Mouse (Mus musculus) adrenal gland, postnatal 4 days (tissue): ENCODE results near the gene Hamp. TPM values are rescaled to one million over a fixed set of nuclear protein-coding genes. Genes with fewer than 3 reads are reported as not detected.
"Not testable (repeated sequence)": the region's sequence is repeated elsewhere in the genome, so short reads cannot be mapped to it uniquely, and the experiment has no call there.

Experiments
- DNase-seq, 2 experiments: peaks; one replicate each; pipeline ENCODE4 v3.0.0; 2021 to 2022; ENCODE audit warnings: low spot score in 2 of 2, mixed read lengths in 2 of 2
- total RNA-seq, 2 experiments: library from RNA; stranded (reverse); gene quantifications; 2 replicates each; pipeline ENCODE4 v1.2.3; 2021

Gene Hamp
- total RNA-seq, 2 experiments from 2014 or later: 2.3 to 36.9 TPM

DNA sequence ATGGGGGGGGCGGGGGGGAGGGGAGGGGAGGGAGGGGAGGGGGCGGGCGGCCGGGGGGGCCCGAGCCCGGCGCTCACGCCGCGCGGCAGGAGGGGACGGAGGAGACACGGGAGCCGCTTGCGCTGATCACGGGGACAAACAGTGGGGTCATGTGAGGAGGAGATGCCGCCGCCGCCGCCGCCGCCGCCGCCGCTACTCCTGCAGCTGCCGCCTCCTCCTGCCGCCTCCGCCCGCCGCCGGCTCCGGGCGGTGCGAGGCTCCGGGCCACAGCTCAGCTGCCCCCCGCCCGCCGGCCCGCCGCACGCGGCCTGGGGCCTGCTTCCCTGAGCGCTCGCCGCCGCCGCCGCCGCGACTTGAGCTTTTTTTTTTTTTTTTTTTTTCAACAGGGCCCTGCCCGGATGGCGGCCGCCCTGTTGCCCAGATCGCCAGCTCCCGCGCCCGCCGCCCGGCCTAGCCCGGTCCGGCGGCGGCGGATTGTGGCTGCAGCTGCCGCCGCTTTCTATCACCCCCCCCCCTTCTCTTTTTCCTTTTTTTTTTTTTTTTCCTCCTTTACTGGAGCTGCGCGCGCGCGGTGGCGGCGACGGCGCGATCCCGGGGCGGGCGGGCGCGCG, 13.0 kb upstream of the Hamp start, which contains the start of gene Usf2:
TSS of gene Usf2 (minus strand) at position 48 of the 611 bp plus-strand sequence.
- DNase-seq: peak; percentile 60 to 63

DNA sequence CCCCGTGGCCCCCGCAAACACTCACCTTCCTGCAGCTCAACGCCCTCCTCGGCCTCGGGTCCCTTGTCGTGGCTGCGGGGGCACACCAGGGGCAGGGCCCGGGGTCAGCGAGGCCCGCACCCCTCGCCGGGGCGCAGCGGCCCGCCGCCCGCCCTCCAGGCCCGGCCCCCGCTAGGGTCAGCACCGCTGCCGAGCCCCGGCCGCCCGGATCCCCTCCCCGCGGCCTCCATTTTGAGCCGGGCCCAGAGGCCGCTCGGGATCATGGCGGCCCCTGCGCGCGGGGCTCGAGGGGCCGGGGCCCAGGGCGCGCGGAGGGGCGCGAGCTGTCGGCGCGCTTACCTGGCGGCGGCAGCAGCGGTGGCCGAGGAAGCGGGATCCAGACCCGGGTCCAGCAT, 12.5 kb upstream of the Hamp start:
- DNase-seq: no peak

DNA sequence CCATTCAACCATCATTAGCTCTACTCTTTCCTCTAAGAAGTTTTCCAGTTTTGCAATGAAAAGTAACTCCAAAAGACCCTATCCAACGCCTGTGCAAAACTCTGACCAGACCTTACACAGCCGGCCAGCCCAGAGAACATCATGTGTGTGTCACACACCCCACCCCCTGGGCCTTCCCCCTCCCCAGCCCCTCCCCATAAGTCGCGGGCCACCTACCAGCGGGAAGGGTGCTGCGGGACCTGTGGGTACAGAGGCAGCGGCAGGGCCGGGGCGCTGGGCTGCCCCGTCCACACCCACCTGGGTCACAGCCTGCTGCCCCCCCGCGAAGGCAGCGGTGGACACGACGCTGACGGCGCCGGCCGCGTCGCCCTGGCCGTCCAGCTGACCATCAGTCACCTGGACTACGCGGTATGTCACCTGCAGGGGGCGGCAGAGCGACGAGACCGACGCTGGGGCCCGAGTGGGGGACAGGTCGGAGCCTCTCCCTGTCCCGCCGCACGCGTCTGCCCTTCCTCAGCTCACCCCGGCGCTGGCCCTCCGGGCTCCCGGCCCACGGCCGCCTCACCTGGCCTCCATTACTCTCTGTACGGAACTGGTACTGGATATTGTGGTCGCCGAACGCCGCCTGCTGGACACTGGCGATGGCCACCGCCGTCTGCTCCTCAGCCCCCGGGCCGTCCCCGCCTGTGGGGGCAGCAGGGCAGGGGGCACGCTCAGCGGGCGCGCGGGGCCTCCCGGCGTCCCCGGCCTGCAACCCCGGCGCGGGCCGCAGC, 11.9 kb upstream of the Hamp start:
- peak; percentile 82 to 86 for DNase-seq

DNA sequence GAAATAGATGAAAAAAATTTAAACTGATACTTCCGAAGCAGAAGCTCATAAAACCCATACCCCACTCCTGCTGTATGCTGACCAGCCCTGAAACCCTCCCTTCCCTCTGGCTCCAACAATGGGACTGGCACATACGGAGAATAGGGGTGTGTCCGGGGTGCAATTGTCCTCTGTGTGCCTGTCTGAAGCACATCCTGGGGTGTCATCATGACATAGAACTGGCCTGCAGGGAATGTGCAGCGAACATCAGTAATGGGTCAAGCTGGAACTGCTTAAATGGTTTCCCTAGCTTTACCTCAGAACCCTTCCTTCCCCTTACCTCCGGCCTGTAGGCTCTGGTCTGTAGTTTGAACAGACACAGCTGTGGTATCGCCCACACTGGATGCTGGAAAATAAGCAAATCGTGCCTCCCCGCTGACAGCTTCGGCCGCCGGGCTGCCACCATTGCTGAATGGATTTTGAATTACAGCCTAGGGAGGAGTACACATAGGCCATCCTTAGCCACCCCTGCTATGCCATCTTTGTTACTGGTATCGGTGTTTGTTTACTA, 11.2 kb upstream of the Hamp start:
- DNase-seq: no peak

DNA sequence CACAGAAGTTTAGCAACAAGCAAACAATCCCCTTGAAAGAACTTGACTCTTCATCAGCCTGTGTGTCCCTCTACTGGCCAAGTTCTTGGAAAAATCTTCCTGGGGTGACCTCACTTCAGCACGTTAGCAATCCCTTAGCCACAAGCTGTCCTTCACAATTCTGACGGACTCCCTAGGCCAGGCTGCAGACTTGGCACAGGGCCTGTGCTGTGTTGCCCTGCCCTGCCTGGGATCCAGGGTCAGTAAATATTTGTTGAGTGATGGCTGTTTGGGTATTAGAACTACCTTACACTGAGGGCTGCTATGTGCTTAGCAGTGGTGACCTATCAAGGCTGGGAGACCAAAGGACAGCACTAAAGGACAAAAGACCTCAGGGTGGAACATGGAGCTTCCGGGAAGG, 10.2 kb upstream of the Hamp start:
- DNase-seq: no peak

DNA sequence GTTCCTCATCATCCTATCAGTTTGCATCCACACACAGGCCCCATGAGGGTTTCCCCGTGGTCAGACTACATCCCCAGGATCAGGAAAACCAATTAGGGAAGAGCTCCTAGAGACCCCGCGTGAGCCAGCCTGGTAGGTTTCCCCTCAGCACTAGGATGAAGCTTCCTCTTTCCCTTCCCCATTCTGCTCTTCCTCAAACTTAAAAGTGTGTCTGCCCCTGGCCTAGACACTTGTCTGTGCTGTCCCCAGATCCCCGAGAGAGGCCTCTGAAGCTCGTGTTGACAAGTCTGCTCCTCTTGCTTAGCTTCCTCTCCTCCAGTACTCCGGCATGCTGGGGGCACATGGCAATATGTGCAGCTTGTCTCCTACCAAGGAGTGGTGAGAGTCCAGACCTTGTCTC, 9.6 kb upstream of the Hamp start:
- DNase-seq: no peak

DNA sequence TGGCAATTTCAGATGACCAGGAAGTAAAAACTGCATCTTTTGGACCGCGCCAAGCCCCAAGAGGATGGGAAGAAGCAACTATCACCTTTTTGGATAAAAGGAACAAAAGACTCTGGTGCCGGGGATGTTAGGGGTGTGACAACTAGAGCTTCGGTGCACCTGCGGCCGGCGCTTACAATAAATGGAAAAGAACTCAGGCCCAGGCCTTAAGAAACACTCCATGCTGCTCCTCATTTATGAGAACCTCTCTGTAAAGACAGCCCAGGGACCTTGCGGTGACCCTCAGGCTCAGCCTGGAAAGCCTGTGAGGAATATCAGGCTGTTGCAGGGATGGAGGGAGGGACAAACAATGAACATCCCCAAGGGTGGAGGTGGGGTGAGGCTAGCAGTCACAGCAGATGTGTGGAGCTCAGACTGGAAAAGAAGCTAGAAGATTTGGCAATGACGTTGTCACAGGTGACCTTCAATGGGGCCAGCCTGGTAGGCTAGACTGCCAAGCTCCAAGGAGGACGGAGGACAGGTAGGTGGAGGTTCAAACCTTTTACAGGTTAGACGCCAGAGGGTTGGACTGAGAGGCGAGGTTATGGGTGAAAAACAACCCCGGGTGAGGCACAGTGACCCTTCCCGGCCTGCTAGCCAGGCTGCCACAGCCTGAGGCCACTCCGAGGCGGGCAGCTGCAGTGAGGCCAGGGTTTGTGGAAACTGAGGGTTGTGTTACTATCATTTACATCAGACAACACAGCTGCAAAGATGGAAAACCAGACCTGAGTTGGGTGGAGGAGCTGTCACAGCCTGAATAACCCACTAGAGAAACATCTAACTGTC, 8.8 kb upstream of the Hamp start:
- DNase-seq: no peak

DNA sequence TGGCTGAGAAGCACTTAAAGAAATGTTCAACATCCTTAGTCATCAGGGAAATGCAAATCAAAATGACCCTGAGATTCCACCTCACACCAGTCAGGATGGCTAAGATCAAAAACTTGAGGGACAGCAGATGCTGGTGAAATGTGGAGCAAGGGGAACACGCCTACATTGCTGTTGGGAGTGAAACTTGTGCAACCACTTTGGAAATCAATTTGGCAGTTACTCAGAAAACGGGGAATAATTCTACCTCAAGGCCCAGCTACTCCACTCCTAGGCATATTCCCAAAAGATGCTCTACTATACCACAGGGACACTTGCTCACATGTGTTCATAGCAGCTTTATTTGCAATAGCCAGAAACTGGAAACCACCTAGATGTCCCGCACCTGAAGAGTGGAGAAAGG, 6.1 kb upstream of the Hamp start:
- DNase-seq: not testable (repeated sequence)

DNA sequence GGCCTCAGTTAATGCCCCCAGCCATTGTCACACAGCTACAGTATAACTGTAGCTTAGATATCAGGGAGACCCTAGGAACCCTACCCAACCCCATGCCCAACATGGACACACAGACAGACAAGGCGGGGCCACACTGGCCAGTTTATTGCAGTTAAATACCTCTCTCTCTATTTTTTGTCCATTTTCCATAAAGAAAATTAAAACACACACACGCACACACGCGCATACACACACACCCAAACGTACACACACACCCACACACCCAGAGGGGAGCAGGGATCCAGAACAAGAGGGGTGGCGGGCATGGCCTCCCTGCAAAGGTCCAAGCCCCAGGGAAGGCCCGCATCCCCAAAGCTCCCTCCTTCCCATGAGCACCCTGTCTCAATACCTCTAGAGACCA, 2.0 kb upstream of the Hamp start:
- DNase-seq: no peak

DNA sequence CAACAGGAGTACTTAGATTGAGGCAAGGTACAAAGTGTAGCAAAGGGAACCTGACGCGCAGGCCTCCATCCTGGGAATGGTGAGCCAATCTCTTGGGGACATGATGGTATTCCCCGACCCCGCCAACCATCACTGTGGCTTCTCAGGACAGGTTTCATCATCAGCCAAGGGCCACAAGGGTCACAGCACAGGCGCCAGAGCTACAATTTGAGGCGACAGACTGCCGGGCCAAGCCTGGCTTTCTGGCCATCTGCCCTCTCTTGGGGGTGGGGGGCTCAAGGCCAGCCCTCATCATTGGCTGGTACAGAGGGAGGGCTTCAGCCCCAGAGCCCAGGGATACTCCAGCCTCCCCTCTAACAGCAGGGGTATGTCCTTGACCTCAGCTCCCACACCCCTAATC, 1.6 kb upstream of the Hamp start:
- DNase-seq: not testable (repeated sequence)

DNA sequence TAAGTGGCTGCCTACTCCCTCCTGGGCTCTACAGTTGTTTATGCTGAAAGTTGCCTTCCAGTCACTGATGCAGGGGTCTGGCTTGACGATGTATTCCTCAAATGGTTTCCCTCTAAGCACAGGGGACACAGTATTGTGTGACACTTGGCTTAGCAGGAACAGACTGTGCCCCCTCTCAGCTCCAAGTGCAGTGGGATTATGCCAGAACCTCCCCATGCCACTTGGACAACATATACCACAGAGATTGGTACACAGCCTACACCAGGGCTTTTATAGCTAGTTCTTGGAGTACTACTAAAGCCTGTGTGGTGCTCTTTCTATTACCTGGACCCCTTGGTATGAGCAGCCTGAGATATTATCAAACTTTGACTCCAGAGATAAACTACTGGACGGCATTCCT, 874 bp upstream of the Hamp start:
- DNase-seq: not testable (repeated sequence)

DNA sequence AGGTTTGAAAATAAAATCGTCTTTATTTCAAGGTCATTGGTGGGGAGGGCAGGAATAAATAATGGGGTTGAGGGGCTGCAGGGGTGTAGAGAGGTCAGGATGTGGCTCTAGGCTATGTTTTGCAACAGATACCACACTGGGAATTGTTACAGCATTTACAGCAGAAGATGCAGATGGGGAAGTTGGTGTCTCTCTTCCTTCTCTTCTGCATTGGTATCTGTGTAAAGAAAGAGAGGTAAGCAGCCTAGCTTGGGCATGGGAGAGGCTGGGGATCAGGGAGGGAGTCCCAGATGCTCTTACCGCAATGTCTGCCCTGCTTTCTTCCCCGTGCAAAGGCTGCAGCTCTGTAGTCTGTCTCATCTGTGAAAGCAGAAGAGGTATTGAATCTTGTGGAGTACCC, 1.5 kb downstream of the Hamp start:
- not testable (repeated sequence) for DNase-seq

DNA sequence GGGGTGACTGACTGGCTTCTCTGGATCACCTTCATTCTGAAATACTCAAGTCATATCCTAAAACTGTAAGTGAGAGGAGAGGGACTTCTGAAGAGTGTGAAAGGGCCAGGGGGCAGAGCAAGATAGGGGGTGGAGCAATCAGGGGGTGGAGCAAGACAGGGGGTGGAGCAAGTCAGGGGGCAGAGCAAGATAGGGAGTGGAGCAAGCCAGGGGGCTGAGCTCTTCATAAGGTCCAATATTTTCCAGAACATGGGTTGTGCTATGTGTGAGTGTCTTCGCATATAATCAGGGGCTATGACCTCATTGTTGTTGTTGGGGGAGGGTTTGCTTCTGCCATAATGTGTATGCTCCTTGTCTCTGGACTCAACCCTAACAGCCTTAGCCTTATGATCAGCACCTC, 3.8 kb downstream of the Hamp start:
- DNase-seq: not testable (repeated sequence)

DNA sequence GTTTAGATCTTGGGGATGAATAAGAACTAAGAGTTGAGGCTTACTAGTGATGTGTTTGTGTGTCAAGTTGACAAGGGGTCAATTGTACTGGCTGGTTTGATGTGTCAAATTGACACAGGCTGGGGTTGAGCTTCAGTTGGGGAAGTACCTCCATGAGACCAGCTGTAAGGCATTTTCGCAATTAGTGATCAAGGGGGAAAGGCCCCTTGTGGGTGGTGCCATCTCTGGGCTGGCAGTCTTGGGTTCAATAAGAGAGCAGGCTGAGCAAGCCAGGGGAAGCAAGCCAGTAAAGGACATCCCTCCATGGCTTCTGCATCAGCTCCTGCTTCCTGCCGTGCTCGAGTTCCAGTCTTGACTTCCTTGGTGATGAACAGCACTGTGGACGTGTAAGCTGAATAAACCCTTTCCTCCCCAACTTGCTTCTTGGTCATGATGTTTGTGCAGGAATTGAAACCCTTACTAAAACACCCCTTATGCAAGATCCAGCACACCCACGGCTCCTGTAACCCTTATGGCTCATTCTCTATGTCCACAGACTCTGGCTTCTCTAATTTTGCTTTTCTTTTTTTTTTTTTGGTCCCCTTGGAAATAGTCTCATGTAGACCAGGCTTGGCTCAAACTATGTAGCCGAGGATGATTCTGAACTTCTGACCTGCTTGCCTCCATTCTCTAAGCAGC, 8.3 kb downstream of the Hamp start:
- not testable (repeated sequence) for DNase-seq

DNA sequence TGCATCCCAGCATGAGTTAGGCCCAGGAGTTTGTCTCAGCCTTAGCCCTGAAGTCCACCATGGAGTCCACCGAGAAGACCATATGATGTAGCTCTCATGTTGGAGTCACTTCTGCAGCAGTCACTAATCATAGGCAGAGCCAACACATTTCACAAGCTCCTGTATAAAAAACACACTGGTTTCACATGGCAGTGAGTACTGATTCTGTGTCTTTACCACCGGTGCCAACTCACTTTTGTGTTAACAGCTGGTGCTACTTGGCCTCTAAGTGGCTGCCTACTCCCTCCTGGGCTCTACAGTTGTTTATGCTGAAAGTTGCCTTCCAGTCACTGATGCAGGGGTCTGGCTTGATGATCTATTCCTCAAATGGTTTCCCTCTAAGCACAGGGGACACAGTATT, 19.3 kb downstream of the Hamp start, which contains the start of gene Hamp2:
TSS of gene Hamp2 (minus strand) at position 101 of the 400 bp plus-strand sequence.
- DNase-seq: not testable (repeated sequence)

DNA sequence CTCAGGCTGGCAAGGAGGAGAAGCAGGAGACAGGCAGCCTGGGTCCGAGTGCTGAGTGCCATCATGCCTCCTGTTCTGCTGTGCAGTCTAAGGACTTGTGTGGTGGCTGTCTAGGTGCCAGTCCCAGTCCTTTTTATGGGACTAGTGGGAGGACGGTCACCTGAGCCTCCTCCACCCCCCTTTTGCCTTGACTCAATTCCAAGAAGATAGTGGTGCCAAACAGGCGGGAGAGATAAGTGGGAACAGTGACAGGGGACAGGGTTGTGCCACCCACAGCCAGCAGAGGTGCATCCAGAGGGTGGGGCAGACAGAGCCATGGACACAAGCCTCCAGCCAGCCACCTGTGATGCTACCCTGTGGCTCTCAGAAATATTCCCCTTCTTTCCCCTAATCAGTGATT, 19.8 kb downstream of the Hamp start:
- DNase-seq: no peak

DNA sequence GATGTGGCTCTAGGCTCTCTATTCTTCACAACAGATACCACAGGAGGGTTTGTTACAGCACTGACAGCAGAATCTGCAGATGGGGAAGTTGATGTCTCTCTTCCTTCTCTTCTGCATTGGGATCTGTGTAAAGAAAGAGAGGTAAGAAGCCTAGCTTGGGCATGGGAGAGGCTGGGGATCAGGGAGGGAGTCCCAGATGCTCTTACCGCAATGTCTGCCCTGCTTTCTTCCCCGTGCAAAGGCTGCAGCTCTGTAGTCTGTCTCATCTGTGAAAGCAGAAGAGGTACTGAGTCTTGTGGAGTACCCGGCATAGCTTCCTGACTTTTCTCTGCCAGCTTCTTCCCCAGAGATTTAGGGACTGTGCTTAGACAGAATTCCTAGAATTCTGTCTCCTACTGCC, 21.3 kb downstream of the Hamp start:
- not testable (repeated sequence) for DNase-seq

DNA sequence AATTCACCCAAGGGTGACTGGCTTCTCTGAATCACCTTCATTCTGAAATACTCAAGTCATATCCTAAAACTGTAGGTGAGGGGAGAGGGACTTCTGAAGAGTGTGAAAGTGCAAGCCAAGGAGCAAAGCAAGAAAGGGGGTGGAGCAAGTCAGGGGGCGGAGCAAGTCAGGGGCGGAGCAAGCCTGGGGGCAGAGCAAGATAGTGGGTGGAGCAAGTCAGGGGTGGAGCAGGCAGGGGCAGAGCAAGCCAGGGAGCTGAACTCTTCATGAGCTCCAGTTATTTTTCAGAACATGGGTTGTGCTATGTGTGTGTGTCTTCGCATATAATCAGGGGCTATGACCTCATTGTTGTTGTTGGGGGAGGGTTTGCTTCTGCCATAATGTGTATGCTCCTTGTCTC, 23.6 kb downstream of the Hamp start:
- no peak for DNase-seq

DNA sequence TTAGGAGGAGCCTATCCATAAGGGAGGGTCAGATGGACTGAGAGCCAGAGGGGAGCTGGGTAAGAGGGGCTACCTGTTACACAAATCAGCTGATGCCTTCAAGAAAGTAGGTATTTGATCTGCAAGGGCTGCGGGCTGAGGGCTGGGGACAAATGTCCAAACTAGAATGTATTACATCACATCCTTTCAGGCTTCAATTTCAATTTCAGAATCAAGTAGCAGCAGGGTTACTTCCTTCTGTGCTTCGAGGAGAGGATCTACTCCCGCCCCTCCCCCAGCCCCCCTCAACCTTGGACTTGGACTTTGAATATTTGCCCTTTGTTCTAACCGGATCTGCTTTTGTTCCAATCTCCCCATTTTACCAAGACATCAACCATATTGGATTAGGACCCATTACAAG, 26.6 kb downstream of the Hamp start:
- DNase-seq: no peak

DNA sequence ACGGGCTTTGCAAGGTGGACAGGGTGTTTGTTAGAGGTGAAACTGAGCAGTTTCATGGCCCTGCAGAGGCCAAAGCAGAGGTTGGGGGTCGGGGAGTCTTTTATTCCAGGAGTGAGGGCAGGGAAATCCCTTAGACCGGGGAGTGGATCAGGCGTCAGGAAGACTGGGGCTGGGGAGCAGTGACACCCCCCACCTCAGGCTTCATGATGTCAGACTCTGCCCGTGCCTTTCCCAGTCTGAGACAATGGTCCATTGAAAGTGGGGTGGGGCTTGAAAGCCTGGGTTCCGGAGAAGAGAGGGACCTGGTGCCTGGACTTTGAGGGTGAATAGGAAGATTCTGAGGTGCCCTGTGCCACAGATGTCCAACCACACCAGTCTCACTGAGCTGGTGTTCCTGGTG, 27.1 kb downstream of the Hamp start:
- no peak for DNase-seq

DNA sequence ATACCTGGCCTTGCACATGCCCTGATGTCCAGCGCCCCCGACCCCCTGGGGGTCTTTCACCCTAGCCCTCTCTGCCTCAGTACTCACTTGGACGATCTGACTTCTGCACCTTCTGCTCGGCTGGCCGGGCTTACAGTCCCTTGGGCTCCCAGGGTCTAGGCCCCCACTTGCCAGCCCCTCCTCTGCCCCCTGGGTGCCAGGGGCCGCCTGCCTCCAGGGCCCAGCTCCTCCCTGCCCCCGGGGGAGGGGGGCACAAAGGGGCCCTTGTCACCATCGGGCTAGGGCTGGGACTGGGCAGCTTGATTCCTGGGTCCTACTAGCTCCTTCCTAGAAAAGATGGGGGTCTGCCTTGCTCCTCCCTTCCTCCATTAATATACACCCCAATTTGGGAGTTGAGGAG, 29.1 kb downstream of the Hamp start, which contains the start of gene Mag:
TSS of gene Mag (minus strand) at position 142 of the 400 bp plus-strand sequence.
- no peak for DNase-seq
